Mouse (Mus musculus): ENCODE measurements at regions not wholly inside any gene's neighbourhood (a gene's known extent, or its start where the extent isn't known, plus 50 kb on each side); places are given as distances from the start of the nearest gene placed in this dataset.
"Not testable (repeated sequence)": the region's sequence is repeated elsewhere in the genome, so short reads cannot be mapped to it uniquely, and the experiment has no call there.

- Histone ChIP-seq H3K4me1 (ENCODE audit: control insufficient read depth, insufficient read depth, low read length) (no peaks in the 10 kb centered on the region), H3K36me3 (ENCODE audit: control insufficient read depth, insufficient read depth, low read length) (no peaks in the 10 kb centered on the region), H3K27me3 (ENCODE audit: control insufficient read depth, insufficient read depth, low read length) (no peaks in the 10 kb centered on the region), H3K4me2 (replicated peaks; ENCODE audit: low read depth, low read length) (no peak overlapping the region), H3K9ac (ENCODE audit: low read depth, low read length) (no peak overlapping the region), H3K27ac (ENCODE audit: low read depth, low read length) (no peak overlapping the region), H3K4me3 (ENCODE audit: low read length) (no peak overlapping the region), H3K9me3 (ENCODE audit: control insufficient read depth, low read length) (no peaks in the 10 kb centered on the region)
- WGBS: 96% methylated on average over 1 of the region's 1 CpGs
- ATAC-seq (ENCODE audit: low FRiP score, low TSS enrichment): no peak
These were observed 298.7 kb downstream of the Ppp1r3a start for GRCm38 (mm10) chr6:14456394-14456793.

GRCm38 (mm10) chr6:14453321-14453720 lies 301.8 kb downstream of the Ppp1r3a start:
- WGBS: 81% methylated on average over 3 of the region's 3 CpGs
- not testable (repeated sequence) for H3K27me3 ChIP-seq (ENCODE audit: control insufficient read depth, insufficient read depth, low read length); H3K4me1 ChIP-seq (ENCODE audit: control insufficient read depth, insufficient read depth, low read length); H3K4me3 ChIP-seq (ENCODE audit: low read length); H3K4me2 ChIP-seq (replicated peaks; ENCODE audit: low read depth, low read length); ATAC-seq (ENCODE audit: low FRiP score, low TSS enrichment); H3K36me3 ChIP-seq (ENCODE audit: control insufficient read depth, insufficient read depth, low read length); H3K27ac ChIP-seq (ENCODE audit: low read depth, low read length); H3K9ac ChIP-seq (ENCODE audit: low read depth, low read length); H3K9me3 ChIP-seq (ENCODE audit: control insufficient read depth, low read length)

- H3K27me3 ChIP-seq (ENCODE audit: control insufficient read depth, insufficient read depth, low read length): no peaks in the 10 kb centered on the region
- no peak overlapping the region for H3K4me2 ChIP-seq (replicated peaks; ENCODE audit: low read depth, low read length)
- H3K36me3 ChIP-seq (ENCODE audit: control insufficient read depth, insufficient read depth, low read length): no peaks in the 10 kb centered on the region
- no peak for ATAC-seq (ENCODE audit: low FRiP score, low TSS enrichment)
- H3K4me1 ChIP-seq (ENCODE audit: control insufficient read depth, insufficient read depth, low read length): no peaks in the 10 kb centered on the region
- no peaks in the 10 kb centered on the region for H3K9me3 ChIP-seq (ENCODE audit: control insufficient read depth, low read length)
- no peak overlapping the region for H3K27ac ChIP-seq (ENCODE audit: low read depth, low read length)
- H3K4me3 ChIP-seq (ENCODE audit: low read length): no peak overlapping the region
- no peak overlapping the region for H3K9ac ChIP-seq (ENCODE audit: low read depth, low read length)
- WGBS: 78% methylated on average over 1 of the region's 1 CpGs
These were observed 323.3 kb downstream of the Ppp1r3a start for GRCm38 (mm10) chr6:14431751-14432150.

GRCm38 (mm10) chr6:14409772-14410171 lies 345.3 kb downstream of the Ppp1r3a start:
- Histone ChIP-seq H3K9ac (ENCODE audit: low read depth, low read length) (no peak overlapping the region), H3K36me3 (ENCODE audit: control insufficient read depth, insufficient read depth, low read length) (no peaks in the 10 kb centered on the region), H3K27ac (ENCODE audit: low read depth, low read length) (no peak overlapping the region), H3K4me1 (ENCODE audit: control insufficient read depth, insufficient read depth, low read length) (no peaks in the 10 kb centered on the region), H3K9me3 (ENCODE audit: control insufficient read depth, low read length) (no peaks in the 10 kb centered on the region), H3K4me2 (replicated peaks; ENCODE audit: low read depth, low read length) (no peak overlapping the region), H3K4me3 (ENCODE audit: low read length) (no peak overlapping the region), H3K27me3 (ENCODE audit: control insufficient read depth, insufficient read depth, low read length) (no peaks in the 10 kb centered on the region)
- no peak for ATAC-seq (ENCODE audit: low FRiP score, low TSS enrichment)
- 51% methylated on average over 4 of the region's 4 CpGs for WGBS

GRCm38 (mm10) chr6:14407754-14408153 lies 347.3 kb downstream of the Ppp1r3a start:
- 57% methylated on average over 1 of the region's 1 CpGs for WGBS
- H3K9ac ChIP-seq (ENCODE audit: low read depth, low read length): no peak overlapping the region
- no peak for ATAC-seq (ENCODE audit: low FRiP score, low TSS enrichment)
- no peak overlapping the region for H3K4me2 ChIP-seq (replicated peaks; ENCODE audit: low read depth, low read length)
- H3K9me3 ChIP-seq (ENCODE audit: control insufficient read depth, low read length): no peaks in the 10 kb centered on the region
- H3K27ac ChIP-seq (ENCODE audit: low read depth, low read length): no peak overlapping the region
- H3K4me1 ChIP-seq (ENCODE audit: control insufficient read depth, insufficient read depth, low read length): no peaks in the 10 kb centered on the region
- H3K36me3 ChIP-seq (ENCODE audit: control insufficient read depth, insufficient read depth, low read length): no peaks in the 10 kb centered on the region
- H3K27me3 ChIP-seq (ENCODE audit: control insufficient read depth, insufficient read depth, low read length): no peaks in the 10 kb centered on the region
- no peak overlapping the region for H3K4me3 ChIP-seq (ENCODE audit: low read length)

- H3K36me3 ChIP-seq (ENCODE audit: control insufficient read depth, insufficient read depth, low read length): no peaks in the 10 kb centered on the region
- 79% methylated on average over 5 of the region's 5 CpGs for WGBS
- H3K4me2 ChIP-seq (replicated peaks; ENCODE audit: low read depth, low read length): no peak overlapping the region
- H3K4me3 ChIP-seq (ENCODE audit: low read length): no peak overlapping the region
- ATAC-seq (ENCODE audit: low FRiP score, low TSS enrichment): no peak
- no peak overlapping the region for H3K27ac ChIP-seq (ENCODE audit: low read depth, low read length)
- H3K4me1 ChIP-seq (ENCODE audit: control insufficient read depth, insufficient read depth, low read length): no peaks in the 10 kb centered on the region
- H3K27me3 ChIP-seq (ENCODE audit: control insufficient read depth, insufficient read depth, low read length): no peaks in the 10 kb centered on the region
- no peaks in the 10 kb centered on the region for H3K9me3 ChIP-seq (ENCODE audit: control insufficient read depth, low read length)
- no peak overlapping the region for H3K9ac ChIP-seq (ENCODE audit: low read depth, low read length)
These were observed 396.8 kb downstream of the Ppp1r3a start for GRCm38 (mm10) chr6:14358280-14358679.
